Mouse (Mus musculus): ENCODE measurements at regions not wholly inside any gene's neighbourhood (a gene's known extent, or its start where the extent isn't known, plus 50 kb on each side); places are given as distances from the start of the nearest gene placed in this dataset.

DNA sequence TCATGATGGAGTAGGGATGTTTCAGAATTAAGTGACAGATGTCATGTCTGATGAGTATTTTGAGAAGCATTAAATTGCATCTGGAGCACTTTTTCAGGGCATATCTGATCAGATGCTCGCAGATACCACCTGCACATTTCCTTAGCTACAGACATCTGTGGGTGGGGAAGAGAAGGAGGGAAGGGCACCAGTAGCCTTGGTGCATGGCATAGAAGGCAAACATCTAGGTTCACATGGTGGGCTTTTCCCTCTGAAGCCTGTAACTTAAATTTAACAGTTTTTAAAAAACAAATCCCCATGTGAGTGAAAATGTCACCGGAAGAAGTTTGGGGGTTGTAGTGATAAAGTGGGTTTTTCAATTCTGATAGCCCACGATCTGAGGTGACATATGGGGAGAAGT lies 267.1 kb upstream of the Ptger4 start:
- Histone ChIP-seq H3K4me1 (no peaks in the 10 kb centered on the region), H3K4me3 (replicated peaks) (no peak overlapping the region), H3K36me3 (no peaks in the 10 kb centered on the region), H3K9ac (no peak overlapping the region), H3K4me2 (replicated peaks) (no peak overlapping the region), H3K27ac (replicated peaks) (no peak overlapping the region), H3K27me3 (no peaks in the 10 kb centered on the region), H3K9me3 (replicated peaks) (no peaks in the 10 kb centered on the region)
- WGBS: 87% methylated on average over 3 of the region's 3 CpGs
- no peak for ATAC-seq (ENCODE audit: insufficient number of reproducible peaks, low FRiP score, low TSS enrichment, low read depth)

DNA sequence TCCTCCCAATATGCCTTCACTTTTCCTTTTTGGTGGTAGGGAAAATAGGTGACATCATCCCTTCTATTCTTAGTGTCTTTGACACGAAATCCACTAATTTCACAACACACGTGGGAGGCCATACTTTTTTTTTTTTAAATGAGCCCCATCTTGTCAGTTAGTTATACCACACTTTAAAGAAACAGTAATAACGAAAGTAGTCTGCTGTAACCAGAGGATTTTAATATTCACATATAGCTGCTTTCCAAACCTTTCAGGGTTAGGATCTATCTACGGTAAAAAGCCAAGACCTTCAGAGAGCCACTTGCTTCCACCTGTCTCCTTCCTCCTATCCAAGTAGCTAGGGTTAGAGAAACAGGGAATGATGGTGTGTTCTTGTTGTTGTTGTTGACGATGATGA lies 268.6 kb upstream of the Ptger4 start:
- Histone ChIP-seq H3K4me1 (no peaks in the 10 kb centered on the region), H3K9ac (no peak overlapping the region), H3K36me3 (no peaks in the 10 kb centered on the region), H3K9me3 (replicated peaks) (no peaks in the 10 kb centered on the region), H3K27me3 (no peaks in the 10 kb centered on the region), H3K4me2 (replicated peaks) (no peak overlapping the region), H3K27ac (replicated peaks) (no peak overlapping the region), H3K4me3 (replicated peaks) (no peak overlapping the region)
- 81% methylated on average over 5 of the region's 5 CpGs for WGBS
- ATAC-seq (ENCODE audit: insufficient number of reproducible peaks, low FRiP score, low TSS enrichment, low read depth): no peak

DNA sequence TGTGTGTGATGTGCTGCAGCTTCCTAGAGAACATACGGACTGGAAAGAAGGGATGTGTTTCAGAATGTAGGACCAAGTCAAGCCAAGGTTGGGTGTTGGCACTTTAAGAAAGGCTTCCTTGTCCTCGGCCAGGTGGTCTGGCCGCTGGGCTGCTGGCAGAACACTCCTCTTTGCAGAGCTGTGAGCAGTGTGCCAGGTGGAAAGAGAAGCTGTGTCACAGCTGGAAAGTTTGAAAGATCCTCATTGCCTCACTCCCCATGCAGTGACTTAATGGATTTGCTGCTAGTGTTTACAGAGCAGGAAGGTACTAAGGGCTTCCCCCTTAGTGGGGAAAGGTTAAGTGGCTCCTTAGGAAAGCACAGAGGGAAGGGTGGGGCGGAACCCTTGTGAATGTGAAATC lies 269.2 kb upstream of the Ptger4 start:
- ATAC-seq (ENCODE audit: insufficient number of reproducible peaks, low FRiP score, low TSS enrichment, low read depth): no peak
- H3K27me3 ChIP-seq: no peaks in the 10 kb centered on the region
- WGBS: 57% methylated on average over 4 of the region's 4 CpGs
- H3K27ac ChIP-seq (replicated peaks): no peak overlapping the region
- H3K36me3 ChIP-seq: no peaks in the 10 kb centered on the region
- H3K4me1 ChIP-seq: no peaks in the 10 kb centered on the region
- H3K9me3 ChIP-seq (replicated peaks): no peaks in the 10 kb centered on the region
- no peak overlapping the region for H3K4me2 ChIP-seq (replicated peaks)
- H3K9ac ChIP-seq: no peak overlapping the region
- no peak overlapping the region for H3K4me3 ChIP-seq (replicated peaks)

DNA sequence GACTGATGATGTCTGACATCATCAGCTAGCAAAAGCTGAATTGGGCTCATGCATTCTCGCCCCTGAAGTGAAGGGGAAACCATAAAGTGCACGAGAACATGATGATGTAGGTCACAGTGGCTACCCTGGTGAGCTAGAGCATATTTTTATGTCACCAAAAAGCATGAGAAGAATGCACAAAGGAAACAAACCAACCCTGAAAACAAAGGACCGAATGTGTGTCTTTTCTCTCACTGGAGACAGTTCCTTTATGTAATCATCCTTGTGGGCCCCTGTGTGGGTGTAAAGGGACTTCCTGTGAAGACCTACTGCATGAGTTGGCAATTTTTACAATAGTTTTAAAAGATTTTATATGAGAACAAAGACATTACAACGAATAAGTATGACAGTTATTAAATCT lies 270.2 kb upstream of the Ptger4 start:
- no peak for ATAC-seq (ENCODE audit: insufficient number of reproducible peaks, low FRiP score, low TSS enrichment, low read depth)
- WGBS: 53% methylated on average over 4 of the region's 4 CpGs
- H3K4me3 ChIP-seq (replicated peaks): no peak overlapping the region

DNA sequence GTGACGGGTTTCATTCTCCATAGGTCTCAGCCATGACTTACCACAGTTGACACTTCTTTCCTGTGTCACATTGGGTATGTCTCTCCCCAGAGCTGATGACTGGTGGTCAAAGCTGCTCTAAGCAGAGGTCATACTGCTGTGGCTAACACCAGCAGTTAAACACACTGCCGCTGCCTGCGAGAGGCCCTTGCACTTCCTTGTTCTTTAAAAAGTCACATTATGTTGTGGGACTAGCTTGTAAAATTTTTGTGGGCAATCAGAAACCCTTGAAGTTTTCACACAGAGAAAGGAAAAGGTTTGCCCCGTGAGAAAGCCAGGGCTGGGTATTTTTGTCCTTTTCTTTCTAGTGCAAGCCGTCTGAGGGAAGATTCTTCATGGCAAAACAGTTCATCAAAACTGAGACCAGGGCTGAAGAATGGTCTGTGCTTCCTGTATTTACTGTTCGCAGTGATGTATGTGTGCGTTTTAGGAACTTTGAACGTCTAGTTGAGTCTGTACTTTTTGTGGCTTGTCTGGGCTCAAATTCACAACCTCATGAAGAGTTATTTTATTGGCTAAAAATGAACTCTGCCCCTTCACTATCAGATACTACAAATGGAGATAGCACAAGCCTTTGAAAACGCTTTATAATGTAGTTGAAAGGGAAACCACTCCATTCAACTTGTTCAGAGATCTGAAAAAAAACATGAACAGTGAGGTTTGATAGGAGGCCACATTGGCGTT lies 273.4 kb upstream of the Ptger4 start:
- Histone ChIP-seq H3K9ac (no peak overlapping the region), H3K27me3 (no peaks in the 10 kb centered on the region), H3K36me3 (no peaks in the 10 kb centered on the region), H3K4me1 (no peaks in the 10 kb centered on the region), H3K4me3 (replicated peaks) (no peak overlapping the region), H3K9me3 (replicated peaks) (no peaks in the 10 kb centered on the region), H3K4me2 (replicated peaks) (no peak overlapping the region), H3K27ac (replicated peaks) (no peak overlapping the region)
- 76% methylated on average over 10 of the region's 10 CpGs for WGBS
- ATAC-seq (ENCODE audit: insufficient number of reproducible peaks, low FRiP score, low TSS enrichment, low read depth): no peak

More for the DNA sequence above, 270.2 kb upstream of the Ptger4 start:
- H3K4me1 ChIP-seq: no peaks in the 10 kb centered on the region
- no peak overlapping the region for H3K4me2 ChIP-seq (replicated peaks)
- H3K9me3 ChIP-seq (replicated peaks): no peaks in the 10 kb centered on the region
- no peak overlapping the region for H3K27ac ChIP-seq (replicated peaks)
- H3K27me3 ChIP-seq: no peaks in the 10 kb centered on the region
- H3K36me3 ChIP-seq: no peaks in the 10 kb centered on the region
- H3K9ac ChIP-seq: no peak overlapping the region

DNA sequence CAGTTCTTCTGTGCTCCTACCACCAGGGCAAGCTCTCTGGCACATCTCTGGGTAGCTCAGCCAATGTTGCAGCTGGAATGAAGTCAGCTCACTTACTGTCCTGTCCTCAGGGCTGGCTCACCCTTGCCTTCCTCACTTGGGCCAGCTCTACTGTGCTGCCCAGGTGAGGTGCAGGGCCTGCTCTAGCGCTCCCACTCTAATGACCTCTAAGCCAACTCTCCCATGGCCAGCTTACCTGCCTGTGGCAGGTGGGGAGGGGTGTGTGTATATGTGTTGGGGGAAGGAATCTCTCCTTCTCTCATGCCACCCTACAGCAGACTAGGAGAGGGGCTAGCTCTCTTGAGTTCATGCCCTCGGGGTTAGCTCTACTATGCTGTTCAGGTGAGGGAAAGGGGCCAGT lies 275.6 kb upstream of the Ptger4 start:
- no peaks in the 10 kb centered on the region for H3K9me3 ChIP-seq (replicated peaks)

DNA sequence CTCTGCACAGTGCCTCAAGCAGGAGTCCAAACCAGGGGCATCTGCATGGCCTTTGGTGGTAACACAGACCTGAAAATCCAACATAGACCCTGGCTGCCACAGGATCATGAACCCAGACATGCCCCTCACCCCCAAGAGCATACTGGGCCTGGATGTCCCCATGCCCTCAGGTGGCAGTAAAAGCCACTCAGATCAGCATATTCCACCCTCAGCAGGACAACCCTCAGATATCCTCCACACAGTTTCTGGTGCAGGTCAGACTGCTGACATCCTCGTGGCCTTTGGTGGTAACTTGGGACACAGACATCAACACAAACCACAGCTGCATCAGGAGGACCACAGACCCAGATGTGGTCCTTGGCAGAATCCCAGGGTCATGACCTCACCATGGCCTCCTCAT lies 276.0 kb upstream of the Ptger4 start:
- Histone ChIP-seq H3K36me3 (no peaks in the 10 kb centered on the region), H3K4me2 (replicated peaks) (no peak overlapping the region), H3K9me3 (replicated peaks) (no peaks in the 10 kb centered on the region), H3K27ac (replicated peaks) (no peak overlapping the region), H3K9ac (no peak overlapping the region), H3K4me1 (no peaks in the 10 kb centered on the region), H3K4me3 (replicated peaks) (no peak overlapping the region), H3K27me3 (no peaks in the 10 kb centered on the region)
- 79% methylated on average over 1 of the region's 1 CpGs for WGBS
- no peak for ATAC-seq (ENCODE audit: insufficient number of reproducible peaks, low FRiP score, low TSS enrichment, low read depth)

More for the DNA sequence above, 275.6 kb upstream of the Ptger4 start:
- Histone ChIP-seq H3K4me2 (replicated peaks) (no peak overlapping the region), H3K27me3 (no peaks in the 10 kb centered on the region), H3K36me3 (no peaks in the 10 kb centered on the region), H3K4me3 (replicated peaks) (no peak overlapping the region), H3K27ac (replicated peaks) (no peak overlapping the region), H3K9ac (no peak overlapping the region), H3K4me1 (no peaks in the 10 kb centered on the region)
- no peak for ATAC-seq (ENCODE audit: insufficient number of reproducible peaks, low FRiP score, low TSS enrichment, low read depth)
- WGBS: 84% methylated on average over 2 of the region's 2 CpGs

DNA sequence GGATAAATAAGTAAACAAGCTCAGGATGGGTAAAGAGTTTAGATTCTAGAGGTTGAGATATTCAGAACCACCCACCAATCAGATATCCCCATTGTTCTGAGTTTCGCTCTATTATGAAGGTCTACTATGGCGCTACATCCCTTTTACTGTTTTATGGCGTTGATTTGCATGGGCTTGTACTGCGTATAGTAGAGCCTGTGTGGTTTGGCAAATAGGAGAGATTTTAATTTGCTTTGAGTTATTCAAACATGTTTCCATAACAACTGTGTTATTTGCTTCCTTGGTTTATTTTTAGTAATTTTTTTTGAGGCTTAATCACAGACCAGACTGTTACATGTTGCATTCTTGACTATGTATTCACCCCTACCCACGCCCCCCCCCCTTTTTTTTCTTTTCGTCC lies 284.6 kb upstream of the Ptger4 start:
- Histone ChIP-seq H3K27me3 (no peaks in the 10 kb centered on the region), H3K36me3 (no peaks in the 10 kb centered on the region), H3K4me2 (replicated peaks) (no peak overlapping the region), H3K9me3 (replicated peaks) (no peaks in the 10 kb centered on the region), H3K4me3 (replicated peaks) (no peak overlapping the region), H3K4me1 (no peaks in the 10 kb centered on the region), H3K9ac (no peak overlapping the region), H3K27ac (replicated peaks) (no peak overlapping the region)
- 74% methylated on average over 6 of the region's 6 CpGs for WGBS
- ATAC-seq (ENCODE audit: insufficient number of reproducible peaks, low FRiP score, low TSS enrichment, low read depth): no peak

DNA sequence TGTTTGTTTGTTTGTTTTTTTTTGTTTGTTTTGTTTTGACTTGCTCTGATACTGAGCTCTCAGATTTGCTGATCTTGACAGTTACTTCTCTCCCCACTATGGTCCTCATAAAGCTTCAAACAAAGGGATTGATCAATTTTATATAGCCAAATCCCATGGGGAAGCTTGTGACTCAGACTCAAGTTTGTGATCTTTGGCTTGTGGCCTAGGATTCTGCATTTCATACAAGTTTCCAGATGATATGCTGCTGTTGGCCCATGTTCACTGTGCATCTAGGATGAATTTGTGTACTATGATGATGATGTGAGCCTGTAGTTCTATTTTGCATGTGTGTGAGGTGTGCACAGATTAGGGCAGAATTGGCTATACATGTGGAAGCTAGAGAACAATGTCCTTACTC lies 289.7 kb upstream of the Ptger4 start:
- no peaks in the 10 kb centered on the region for H3K9me3 ChIP-seq (replicated peaks)
- H3K36me3 ChIP-seq: no peaks in the 10 kb centered on the region
- H3K9ac ChIP-seq: no peak overlapping the region
- H3K4me3 ChIP-seq (replicated peaks): no peak overlapping the region
- no peak overlapping the region for H3K4me2 ChIP-seq (replicated peaks)
- H3K27me3 ChIP-seq: no peaks in the 10 kb centered on the region
- no peaks in the 10 kb centered on the region for H3K4me1 ChIP-seq
- ATAC-seq (ENCODE audit: insufficient number of reproducible peaks, low FRiP score, low TSS enrichment, low read depth): no peak
- H3K27ac ChIP-seq (replicated peaks): no peak overlapping the region

DNA sequence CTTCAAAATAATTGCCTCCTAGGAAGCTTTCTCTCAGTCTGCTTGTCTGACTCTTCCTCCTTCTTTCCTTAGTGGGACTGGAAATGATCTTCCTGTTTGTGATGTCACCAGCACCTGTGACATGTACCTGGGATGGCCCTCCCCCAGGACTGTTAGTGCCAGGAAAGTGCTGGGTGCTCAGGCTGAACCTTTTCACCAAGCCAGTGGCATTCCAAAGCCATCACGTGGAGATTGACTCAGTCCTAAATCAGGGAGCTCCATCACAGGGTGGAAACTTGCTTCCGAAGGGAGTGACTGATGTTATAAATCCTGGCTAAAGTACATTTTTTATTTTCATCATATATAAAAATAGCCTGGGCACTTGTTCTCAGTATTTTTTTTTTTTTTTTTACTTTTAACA lies 293.4 kb upstream of the Ptger4 start:
- Histone ChIP-seq H3K4me3 (replicated peaks) (no peak overlapping the region), H3K9me3 (replicated peaks) (no peaks in the 10 kb centered on the region), H3K4me1 (no peaks in the 10 kb centered on the region), H3K9ac (no peak overlapping the region), H3K36me3 (no peaks in the 10 kb centered on the region), H3K27ac (replicated peaks) (no peak overlapping the region), H3K27me3 (no peaks in the 10 kb centered on the region), H3K4me2 (replicated peaks) (no peak overlapping the region)
- ATAC-seq (ENCODE audit: insufficient number of reproducible peaks, low FRiP score, low TSS enrichment, low read depth): no peak
- WGBS: 58% methylated on average over 2 of the region's 2 CpGs

DNA sequence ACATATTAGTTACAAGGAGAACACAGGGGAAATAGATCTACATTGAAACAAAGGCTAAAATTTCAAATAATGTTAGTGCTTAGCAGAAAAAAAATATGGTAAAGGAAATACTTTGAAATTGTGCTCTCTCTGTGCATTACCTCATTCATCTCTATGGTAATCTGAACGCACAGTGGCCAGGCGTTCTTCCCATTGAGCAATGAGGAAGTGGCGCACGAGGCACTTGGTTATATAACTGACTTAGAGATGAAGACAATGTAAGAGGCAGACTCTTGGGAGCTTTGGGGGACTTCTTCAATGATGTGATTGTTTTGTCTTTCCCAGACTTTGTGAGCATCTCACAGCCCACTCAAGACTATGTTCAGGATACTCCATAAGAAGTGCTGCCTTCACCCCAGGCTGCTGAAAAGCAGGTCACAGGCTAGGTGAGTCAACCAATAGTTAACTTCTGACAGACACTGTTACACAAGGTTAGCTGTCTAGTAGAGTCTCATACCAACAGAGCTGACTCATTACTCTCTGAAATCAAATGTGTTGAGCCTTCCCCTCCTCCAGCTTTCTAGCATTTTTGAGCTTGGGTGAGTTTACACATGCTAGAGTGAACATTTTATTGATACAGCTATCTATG lies 295.4 kb upstream of the Ptger4 start:
- 76% methylated on average over 4 of the region's 4 CpGs for WGBS

DNA sequence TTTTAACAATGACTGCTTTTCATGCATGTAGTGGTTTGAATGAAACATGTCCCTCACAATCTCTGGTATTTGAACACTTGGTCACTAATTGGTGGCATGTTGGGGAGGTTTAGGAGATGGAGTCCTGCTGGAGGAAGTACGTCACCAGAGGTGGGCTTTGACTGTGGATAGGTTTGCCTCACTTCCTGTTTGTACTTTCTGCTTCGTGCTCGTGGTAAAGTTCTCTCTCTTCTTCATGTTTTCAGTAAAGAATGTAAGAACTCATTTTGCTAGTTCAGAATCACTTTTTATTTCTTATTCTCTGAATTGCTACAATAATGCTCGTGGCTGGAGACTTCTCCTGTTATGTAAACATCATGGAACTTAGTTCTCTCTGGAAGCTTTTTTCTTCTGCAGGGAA lies 310.5 kb upstream of the Ptger4 start:
- ATAC-seq (ENCODE audit: insufficient number of reproducible peaks, low FRiP score, low TSS enrichment, low read depth): no peak
- Histone ChIP-seq H3K27me3 (no peaks in the 10 kb centered on the region), H3K9ac (no peak overlapping the region), H3K4me3 (replicated peaks) (no peak overlapping the region), H3K9me3 (replicated peaks) (no peaks in the 10 kb centered on the region), H3K36me3 (no peaks in the 10 kb centered on the region), H3K27ac (replicated peaks) (no peak overlapping the region), H3K4me1 (no peaks in the 10 kb centered on the region; the same call in 1 of the 2 replicates), H3K4me2 (replicated peaks) (no peak overlapping the region)
- 72% methylated on average over 4 of the region's 4 CpGs for WGBS

More for the DNA sequence above, 295.4 kb upstream of the Ptger4 start:
- Histone ChIP-seq H3K4me2 (replicated peaks) (no peak overlapping the region), H3K4me1 (no peaks in the 10 kb centered on the region), H3K36me3 (no peaks in the 10 kb centered on the region), H3K4me3 (replicated peaks) (no peak overlapping the region), H3K9me3 (replicated peaks) (no peaks in the 10 kb centered on the region), H3K9ac (no peak overlapping the region), H3K27me3 (no peaks in the 10 kb centered on the region), H3K27ac (replicated peaks) (no peak overlapping the region)
- no peak for ATAC-seq (ENCODE audit: insufficient number of reproducible peaks, low FRiP score, low TSS enrichment, low read depth)

Data from embryonic facial prominence, embryonic 15.5 days (tissue).